Mouse (Mus musculus): ENCODE results near the gene Zbtb16. TPM values are rescaled to one million over a fixed set of nuclear protein-coding genes. Genes with fewer than 3 reads are reported as not detected.

Gene Zbtb16
- polyA plus RNA-seq, 1 experiment from 2014 or later: 2.3 TPM

- Histone ChIP-seq H3K36me3 (ENCODE audit: control insufficient read depth, insufficient read depth, low read length) (no peaks in the 10 kb centered on the region), H3K27ac (ENCODE audit: low read depth, low read length) (no peak overlapping the region), H3K4me2 (ENCODE audit: low read length) (no peak overlapping the region), H3K9me3 (replicated peaks; ENCODE audit: control insufficient read depth, low read length) (no peaks in the 10 kb centered on the region), H3K4me3 (ENCODE audit: low read depth, low read length) (no peak overlapping the region), H3K27me3 (replicated peaks; ENCODE audit: control insufficient read depth, insufficient read depth, low read length) (no peaks in the 10 kb centered on the region), H3K4me1 (ENCODE audit: control insufficient read depth, insufficient read depth, low read length) (no peaks in the 10 kb centered on the region), H3K9ac (ENCODE audit: low read length) (no peak overlapping the region)
- no peak for DNase-seq (ENCODE audit: low spot score)
- ATAC-seq: no peak
- 91% methylated on average over 6 of the region's 6 CpGs for WGBS
These were observed 62.9 kb downstream of the Zbtb16 start for GRCm38 (mm10) chr9:48773130-48773529.

DNA sequence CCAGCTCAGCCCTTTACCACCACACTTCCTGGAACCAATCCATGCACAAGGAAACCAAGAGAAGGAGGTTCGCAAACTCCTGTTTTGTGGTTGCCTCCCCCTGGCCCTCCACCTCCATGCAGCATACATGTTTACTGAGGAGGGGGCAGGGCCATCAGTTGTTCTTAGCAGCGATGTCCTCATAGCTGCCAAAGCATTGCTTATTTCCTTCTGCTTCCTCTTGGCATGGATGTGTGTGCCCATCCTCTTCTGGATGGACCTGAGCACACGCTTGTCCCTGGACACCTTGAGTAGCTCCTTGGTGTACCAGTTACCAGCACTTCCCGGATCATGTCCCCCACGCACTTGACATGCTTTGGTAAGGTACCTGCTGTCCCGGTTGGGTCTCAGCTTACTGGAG, 64.5 kb downstream of the Zbtb16 start:
- WGBS: 94% methylated on average over 6 of the region's 6 CpGs
- H3K9ac ChIP-seq (ENCODE audit: low read length): no peak overlapping the region
- H3K27me3 ChIP-seq (replicated peaks; ENCODE audit: control insufficient read depth, insufficient read depth, low read length): no peaks in the 10 kb centered on the region
- no peak for ATAC-seq
- H3K4me3 ChIP-seq (ENCODE audit: low read depth, low read length): no peak overlapping the region
- H3K4me1 ChIP-seq (ENCODE audit: control insufficient read depth, insufficient read depth, low read length): no peaks in the 10 kb centered on the region
- H3K9me3 ChIP-seq (replicated peaks; ENCODE audit: control insufficient read depth, low read length): no peaks in the 10 kb centered on the region
- H3K4me2 ChIP-seq (ENCODE audit: low read length): no peak overlapping the region
- DNase-seq (ENCODE audit: low spot score): no peak
- no peaks in the 10 kb centered on the region for H3K36me3 ChIP-seq (ENCODE audit: control insufficient read depth, insufficient read depth, low read length)
- H3K27ac ChIP-seq (ENCODE audit: low read depth, low read length): no peak overlapping the region

- Histone ChIP-seq H3K36me3 (ENCODE audit: control insufficient read depth, insufficient read depth, low read length) (no peaks in the 10 kb centered on the region), H3K4me3 (ENCODE audit: low read depth, low read length) (no peak overlapping the region), H3K4me2 (ENCODE audit: low read length) (no peak overlapping the region), H3K4me1 (ENCODE audit: control insufficient read depth, insufficient read depth, low read length) (no peaks in the 10 kb centered on the region), H3K27ac (ENCODE audit: low read depth, low read length) (no peak overlapping the region), H3K27me3 (replicated peaks; ENCODE audit: control insufficient read depth, insufficient read depth, low read length) (no peaks in the 10 kb centered on the region), H3K9ac (ENCODE audit: low read length) (no peak overlapping the region), H3K9me3 (replicated peaks; ENCODE audit: control insufficient read depth, low read length) (no peaks in the 10 kb centered on the region)
- 94% methylated on average over 4 of the region's 4 CpGs for WGBS
- ATAC-seq (no peak), DNase-seq (ENCODE audit: low spot score) (no peak)
These were observed 67.1 kb downstream of the Zbtb16 start for GRCm38 (mm10) chr9:48768965-48769364.

GRCm38 (mm10) chr9:48767666-48768432, 68.2 kb downstream of the Zbtb16 start:
- Histone ChIP-seq H3K36me3 (ENCODE audit: control insufficient read depth, insufficient read depth, low read length) (no peaks in the 10 kb centered on the region), H3K4me3 (ENCODE audit: low read depth, low read length) (no peak overlapping the region), H3K4me2 (ENCODE audit: low read length) (no peak overlapping the region), H3K9ac (ENCODE audit: low read length) (no peak overlapping the region), H3K9me3 (replicated peaks; ENCODE audit: control insufficient read depth, low read length) (no peaks in the 10 kb centered on the region), H3K27me3 (replicated peaks; ENCODE audit: control insufficient read depth, insufficient read depth, low read length) (no peaks in the 10 kb centered on the region), H3K27ac (ENCODE audit: low read depth, low read length) (no peak overlapping the region), H3K4me1 (ENCODE audit: control insufficient read depth, insufficient read depth, low read length) (no peaks in the 10 kb centered on the region)
- WGBS: 90% methylated on average over 20 of the region's 20 CpGs
- DNase-seq (ENCODE audit: low spot score): no peak
- no peak for ATAC-seq

DNA sequence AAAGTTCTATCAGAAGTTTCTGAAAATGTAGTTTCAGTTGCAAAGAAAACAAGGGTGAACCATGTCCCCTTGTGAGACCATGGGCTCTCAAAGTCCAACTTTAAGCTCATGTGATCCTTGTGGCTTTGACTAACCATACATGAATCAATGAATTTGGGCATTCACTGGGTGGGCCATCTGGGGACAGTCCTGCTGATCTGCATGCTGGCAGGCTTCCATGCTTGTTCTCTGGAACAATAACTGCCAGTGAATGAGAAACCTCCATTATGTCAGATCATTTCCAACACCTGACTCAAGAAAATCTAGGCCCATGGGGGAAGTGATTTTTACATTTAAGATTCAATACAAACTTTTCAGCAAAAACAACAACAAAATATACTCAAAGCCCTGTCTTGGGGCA, 70.1 kb downstream of the Zbtb16 start:
- Histone ChIP-seq H3K9ac (ENCODE audit: low read length) (no peak overlapping the region), H3K9me3 (replicated peaks; ENCODE audit: control insufficient read depth, low read length) (no peaks in the 10 kb centered on the region), H3K36me3 (ENCODE audit: control insufficient read depth, insufficient read depth, low read length) (no peaks in the 10 kb centered on the region), H3K27me3 (replicated peaks; ENCODE audit: control insufficient read depth, insufficient read depth, low read length) (no peaks in the 10 kb centered on the region), H3K4me3 (ENCODE audit: low read depth, low read length) (no peak overlapping the region), H3K4me2 (ENCODE audit: low read length) (no peak overlapping the region), H3K4me1 (ENCODE audit: control insufficient read depth, insufficient read depth, low read length) (peaks cover 5% of the 10 kb centered on the region), H3K27ac (ENCODE audit: low read depth, low read length) (no peak overlapping the region)
- ATAC-seq (no peak), DNase-seq (ENCODE audit: low spot score) (no peak)

GRCm38 (mm10) chr9:48764311-48764710, 71.7 kb downstream of the Zbtb16 start:
- Histone ChIP-seq H3K27ac (ENCODE audit: low read depth, low read length) (no peak overlapping the region), H3K9me3 (replicated peaks; ENCODE audit: control insufficient read depth, low read length) (no peaks in the 10 kb centered on the region), H3K4me1 (ENCODE audit: control insufficient read depth, insufficient read depth, low read length) (peaks cover 17% of the 10 kb centered on the region), H3K4me2 (ENCODE audit: low read length) (no peak overlapping the region), H3K9ac (ENCODE audit: low read length) (no peak overlapping the region), H3K27me3 (replicated peaks; ENCODE audit: control insufficient read depth, insufficient read depth, low read length) (no peaks in the 10 kb centered on the region), H3K36me3 (ENCODE audit: control insufficient read depth, insufficient read depth, low read length) (no peaks in the 10 kb centered on the region), H3K4me3 (ENCODE audit: low read depth, low read length) (no peak overlapping the region)
- no peak for ATAC-seq
- WGBS: 85% methylated on average over 5 of the region's 5 CpGs
- no peak for DNase-seq (ENCODE audit: low spot score)

DNA sequence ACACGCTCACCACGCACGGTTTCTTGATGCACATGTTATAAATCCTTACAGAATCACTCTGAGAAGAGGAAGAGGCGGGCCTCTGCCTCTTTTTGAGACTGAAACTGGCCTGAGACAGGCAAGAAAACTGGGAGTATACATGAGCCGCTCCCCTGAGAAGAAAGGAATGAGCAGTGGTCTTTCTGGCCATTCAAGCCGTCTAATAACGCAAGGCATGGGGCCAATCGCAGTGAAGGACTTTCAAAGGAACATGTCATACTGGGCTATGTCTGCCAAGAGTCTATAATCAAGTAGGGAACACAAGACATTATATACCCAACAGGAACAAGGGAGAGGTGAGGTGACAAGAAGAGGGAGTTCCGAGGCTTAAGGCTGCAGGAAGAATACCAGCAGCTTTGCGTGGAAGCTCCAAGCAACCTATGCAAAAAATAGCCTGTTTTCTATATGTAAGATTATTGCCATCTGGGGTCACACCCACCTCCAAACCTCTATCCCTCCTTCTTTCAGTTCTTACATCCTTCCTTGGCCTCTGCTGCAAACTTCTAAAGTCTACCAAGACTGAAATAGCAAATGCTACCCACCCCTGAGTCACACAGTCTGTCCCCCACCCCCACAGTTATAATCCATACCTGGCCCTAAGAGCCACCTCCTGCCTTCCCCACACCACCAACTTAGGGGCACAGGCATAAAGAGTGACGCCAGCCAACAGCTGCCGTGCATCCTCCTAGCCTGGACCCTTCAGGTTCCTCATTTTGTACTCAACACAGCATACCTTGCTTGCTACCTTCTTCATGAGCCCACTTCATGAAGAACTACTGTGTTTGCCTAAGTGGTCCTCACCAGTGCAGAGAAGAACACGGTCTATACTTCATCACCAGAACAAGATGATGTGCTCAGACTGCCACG, 74.0 kb downstream of the Zbtb16 start:
- peaks cover 17% of the 10 kb centered on the region for H3K4me1 ChIP-seq (ENCODE audit: control insufficient read depth, insufficient read depth, low read length)
- H3K27me3 ChIP-seq (replicated peaks; ENCODE audit: control insufficient read depth, insufficient read depth, low read length): no peaks in the 10 kb centered on the region
- 71% methylated on average over 14 of the region's 14 CpGs for WGBS
- H3K4me3 ChIP-seq (ENCODE audit: low read depth, low read length): no peak overlapping the region
- H3K27ac ChIP-seq (ENCODE audit: low read depth, low read length): no peak overlapping the region
- no peak overlapping the region for H3K4me2 ChIP-seq (ENCODE audit: low read length)
- ATAC-seq (no peak), DNase-seq (ENCODE audit: low spot score) (peak; percentile 49)
- no peaks in the 10 kb centered on the region for H3K9me3 ChIP-seq (replicated peaks; ENCODE audit: control insufficient read depth, low read length)
- H3K36me3 ChIP-seq (ENCODE audit: control insufficient read depth, insufficient read depth, low read length): no peaks in the 10 kb centered on the region
- no peak overlapping the region for H3K9ac ChIP-seq (ENCODE audit: low read length)

- peaks cover 20% of the 10 kb centered on the region for H3K4me1 ChIP-seq (ENCODE audit: control insufficient read depth, insufficient read depth, low read length)
- no peaks in the 10 kb centered on the region for H3K9me3 ChIP-seq (replicated peaks; ENCODE audit: control insufficient read depth, low read length)
These were observed 74.9 kb downstream of the Zbtb16 start for GRCm38 (mm10) chr9:48761175-48761556.

More at GRCm38 (mm10) chr9:48761175-48761556, 74.9 kb downstream of the Zbtb16 start:
- H3K27ac ChIP-seq (ENCODE audit: low read depth, low read length): no peak overlapping the region
- H3K4me3 ChIP-seq (ENCODE audit: low read depth, low read length): no peak overlapping the region
- WGBS: 81% methylated on average over 8 of the region's 8 CpGs
- no peaks in the 10 kb centered on the region for H3K36me3 ChIP-seq (ENCODE audit: control insufficient read depth, insufficient read depth, low read length)
- no peak overlapping the region for H3K4me2 ChIP-seq (ENCODE audit: low read length)
- no peak overlapping the region for H3K9ac ChIP-seq (ENCODE audit: low read length)
- no peaks in the 10 kb centered on the region for H3K27me3 ChIP-seq (replicated peaks; ENCODE audit: control insufficient read depth, insufficient read depth, low read length)
- ATAC-seq (no peak), DNase-seq (ENCODE audit: low spot score) (no peak)

Data from forebrain, embryonic 14.5 days (tissue).